Mouse (Mus musculus) CD4-positive, CD25-positive, alpha-beta regulatory T cell, adult 4 months (primary cell): ENCODE measurements at regions not wholly inside any gene's neighbourhood (a gene's known extent, or its start where the extent isn't known, plus 50 kb on each side); places are given as distances from the start of the nearest gene placed in this dataset.

Experiments
- ATAC-seq: one replicate; pipeline ENCODE4 v1.8.0; 2017

DNA sequence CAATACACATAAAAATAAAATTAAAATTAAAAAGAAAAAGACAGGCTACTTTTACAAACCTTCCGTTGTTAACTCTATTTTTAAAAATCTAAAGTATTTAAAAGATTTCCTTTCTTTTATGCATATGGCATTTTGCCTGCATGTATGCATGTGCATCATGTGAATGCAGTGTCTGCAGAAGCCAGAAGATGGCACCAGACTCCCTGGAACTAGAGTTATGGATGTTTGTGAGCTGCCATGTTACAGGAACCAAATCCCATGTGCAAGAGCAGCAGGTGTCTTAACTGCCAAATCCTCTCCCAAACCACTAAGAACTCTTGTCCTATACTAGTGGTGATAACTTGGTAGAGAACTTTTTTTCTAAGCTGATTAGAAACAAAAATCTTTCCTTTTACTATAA lies 60.1 kb upstream of the Abcb5 start:
- peak; percentile 66 for ATAC-seq

DNA sequence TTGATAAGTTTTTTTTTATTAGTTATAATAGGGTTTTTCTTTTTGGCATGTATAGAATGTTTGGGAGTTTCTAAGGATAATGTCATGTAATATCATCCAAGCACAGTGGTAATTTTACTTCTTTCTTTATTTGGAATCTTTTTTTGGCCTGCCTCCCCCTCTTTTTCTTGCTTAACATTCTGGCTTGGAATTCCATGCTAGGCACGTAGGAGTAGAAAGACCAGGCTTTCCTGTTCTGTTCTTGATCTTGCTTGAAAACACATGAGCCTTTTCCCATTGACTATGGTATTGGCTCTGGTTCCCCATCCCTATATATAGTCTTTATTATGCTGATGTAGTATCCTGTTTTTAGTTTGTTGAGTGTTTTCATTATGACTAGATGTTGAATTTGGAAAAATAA lies 57.8 kb upstream of the Abcb5 start:
- no peak for ATAC-seq
